Mouse (Mus musculus) ES-Bruce4 (cell line): ENCODE results near the gene Il2rb.

ENCODE experiments used
- CTCF ChIP-seq: IDR thresholded peaks from one replicate; pipeline ENCODE4 v1.8.1; 2011; ENCODE audit warnings: low read depth, low read length
- EP300 ChIP-seq: IDR thresholded peaks from 2 replicates; pipeline ENCODE4 v1.6.1; 2011; ENCODE audit warnings: low read depth, low read length; ENCODE audit not compliant: insufficient read depth

DNA sequence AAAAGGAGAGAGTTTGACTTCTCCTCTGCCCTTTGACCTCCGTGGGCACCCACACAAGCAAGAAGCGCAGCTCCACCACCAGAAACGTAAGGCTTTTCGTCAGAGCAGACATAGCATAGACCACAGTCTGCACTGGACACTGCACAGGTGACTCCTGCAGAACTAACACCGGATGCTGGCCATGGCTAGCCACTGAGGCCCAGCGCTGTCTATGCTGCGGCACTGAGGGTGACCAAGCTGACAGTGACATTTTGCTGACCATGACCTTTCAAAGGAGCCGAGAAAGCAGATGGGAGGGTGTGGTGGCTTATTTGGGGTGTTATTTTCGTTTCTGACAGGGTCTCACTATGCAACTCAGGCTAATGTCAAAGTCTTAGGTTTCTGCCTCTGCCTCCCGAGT lies 37.9 kb downstream of the Il2rb start:
- no peak for TF ChIP-seq EP300
- no peak for TF ChIP-seq CTCF
